ENCODE assay signal across 8 mouse cellular contexts in genomic region chr6:121337770-121338518, GRCm38 (mm10). TPM values are rescaled to one million over a fixed set of nuclear protein-coding genes. Genes with fewer than 3 reads are reported as not detected.
DNase-seq lines count a peak whose midpoint lies in the region; ATAC-seq lines count a peak whose summit lies in the region.

No protein-coding gene starts in this region.

- H3K4me2 ChIP-seq in intestine, embryonic 14.5 days (ENCODE audit: low read length), result no peak overlapping the region

- no peak overlapping the region for H3K4me3 ChIP-seq in intestine, embryonic 14.5 days (ENCODE audit: low read depth, low read length)

- H3K27me3 ChIP-seq in intestine, embryonic 14.5 days (replicated peaks; ENCODE audit: control insufficient read depth, insufficient read depth, low read length), result no peaks in the 10 kb centered on the region

- peak; percentile 83 for DNase-seq in adrenal gland, adult 2 months
- peak; percentile 94 for DNase-seq in embryo, embryonic 10 days (ENCODE audit: low spot score)
- DNase-seq in gastrocnemius, postnatal 25 days, result peak; percentile 74
- peak; percentile 85 for DNase-seq in intestine, embryonic 14.5 days (ENCODE audit: low spot score)
- peak; percentile 30 to 89 for DNase-seq in left cerebral cortex, adult 9 months (ENCODE audit: low spot score in 2 of 2)
- DNase-seq in right cerebral cortex, postnatal 14 days, result peak; percentile 82
- DNase-seq in yolk sac, embryonic 10.5 days (ENCODE audit: low spot score), result peak; percentile 59

- ATAC-seq in intestine, embryonic 14.5 days (replicated peaks; ENCODE audit: low FRiP score, low TSS enrichment, low read depth), result peak; percentile 67
- ATAC-seq in megakaryocyte-erythroid progenitor cell, adult 5-6 weeks (replicated peaks; ENCODE audit: low FRiP score, low TSS enrichment, poor library complexity, severe bottlenecking), result peak; percentile 89

- H3K36me3 ChIP-seq in intestine, embryonic 14.5 days (ENCODE audit: control insufficient read depth, insufficient read depth, low read length), result no peaks in the 10 kb centered on the region

- no peaks in the 10 kb centered on the region for H3K4me1 ChIP-seq in intestine, embryonic 14.5 days (replicated peaks; ENCODE audit: control insufficient read depth, insufficient read depth, low read length)

- no peaks in the 10 kb centered on the region for H3K9me3 ChIP-seq in intestine, embryonic 14.5 days (ENCODE audit: control insufficient read depth, low read length)

- no peak overlapping the region for H3K27ac ChIP-seq in intestine, embryonic 14.5 days (ENCODE audit: low read depth)

- WGBS in intestine, embryonic 14.5 days, result 30% methylated on average over 3 of the region's 3 CpGs

- H3K9ac ChIP-seq in intestine, embryonic 14.5 days (ENCODE audit: low read length), result no peak overlapping the region

RNA-seq across cellular contexts. Expression of gene Slc6a12, which starts 4.9 kb away (rescaled TPM):
- under 1 TPM; 0.48 to 0.95 TPM for total RNA-seq in adrenal gland, adult 2 months (2021)
- 0.36 and 0.44 TPM in 2 replicates for polyA plus RNA-seq in adrenal gland, adult 2 months (2012; rRNA removed)
- under 1 TPM in 1 of 2 experiments, not detected in 1; 0.32 TPM for total RNA-seq in gastrocnemius, postnatal 25 days (2021)
- not detected in 2 replicates for polyA plus RNA-seq in intestine, embryonic 14.5 days (2014; fragmentation: Nextera tagmentation; extraction: Ambion mirVana)
- total RNA-seq in megakaryocyte-erythroid progenitor cell, adult 5-6 weeks (2014; fragmentation: Nextera tagmentation), result 2.5 TPM in 1 of 2 replicates, not detected in the other
- not detected in 2 replicates for total RNA-seq in megakaryocyte-erythroid progenitor cell, adult 5-6 weeks (2017)

RNA-seq across cellular contexts. Expression of gene Slc6a13, which starts 37.9 kb away (rescaled TPM):
- total RNA-seq in adrenal gland, adult 2 months (2021), result 1 to 10 TPM; 1.1 to 2.5 TPM
- polyA plus RNA-seq in adrenal gland, adult 2 months (2012; rRNA removed), result 1.6 and 1.9 TPM in 2 replicates
- total RNA-seq in gastrocnemius, postnatal 25 days (2021), result under 1 TPM; 0.79 to 0.86 TPM
- 0.78 and 0.99 TPM in 2 replicates for polyA plus RNA-seq in intestine, embryonic 14.5 days (2014; fragmentation: Nextera tagmentation; extraction: Ambion mirVana)
- total RNA-seq in megakaryocyte-erythroid progenitor cell, adult 5-6 weeks (2014; fragmentation: Nextera tagmentation), result 5.7 and 11.0 TPM in 2 replicates
- total RNA-seq in megakaryocyte-erythroid progenitor cell, adult 5-6 weeks (2017), result 4.6 and 6.4 TPM in 2 replicates
